Mouse (Mus musculus) thymus, postnatal 0 days (tissue): ENCODE measurements around the gene Gemin5. TPM values are rescaled to one million over a fixed set of nuclear protein-coding genes. Genes with fewer than 3 reads are reported as not detected.

ENCODE experiments used
- DNase-seq: peaks from one replicate; pipeline ENCODE4 v3.0.0-alpha.2; 2015; ENCODE audit warnings: low spot score
- polyA plus RNA-seq: library from polyadenylated mRNA; unstranded; fragments of >200 nt; fragmentation: Nextera tagmentation; extraction: Ambion mirVana; gene quantifications from 2 replicates; pipeline ENCODE4 v1.2.1, GENCODE M21; 2015

The Gemin5 gene
- polyA plus RNA-seq, 1 experiment from 2014 or later: 23.0 TPM

DNA sequence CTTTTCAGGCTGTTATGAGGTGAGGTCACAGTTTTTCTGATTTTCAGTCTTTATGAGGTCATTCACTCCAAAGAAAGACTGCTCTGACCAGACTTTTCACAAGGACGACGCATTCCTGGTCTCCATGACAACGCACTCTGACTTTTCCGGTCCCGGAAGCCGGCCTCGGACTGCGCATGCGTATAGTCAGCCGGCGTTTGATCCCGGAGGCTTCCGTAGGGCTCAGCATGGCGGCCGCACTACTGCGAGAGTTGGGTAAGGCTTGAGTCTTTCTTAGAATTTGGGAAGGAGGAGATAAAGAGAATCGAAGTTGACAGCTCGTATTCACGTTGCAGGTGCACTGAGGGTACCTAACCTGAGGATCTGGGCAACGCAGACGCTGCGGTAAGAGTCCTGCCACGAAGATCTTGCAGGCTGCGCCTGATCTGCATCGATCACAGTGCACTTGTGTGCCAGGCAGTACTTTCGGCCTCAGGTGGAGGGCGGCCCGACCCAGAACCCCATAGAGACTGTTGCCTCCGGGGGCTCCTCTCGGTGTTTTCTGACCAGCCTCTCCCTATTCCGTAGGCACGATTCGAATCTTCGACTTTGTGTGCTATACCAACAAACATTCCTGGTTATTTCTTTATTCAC, 3.2 kb upstream of the Gemin5 start, which contains the start of gene Mrpl22:
TSS of gene Mrpl22 (plus strand) at position 203 of the 633 bp plus-strand sequence.
- peak; percentile 96 for DNase-seq

DNA sequence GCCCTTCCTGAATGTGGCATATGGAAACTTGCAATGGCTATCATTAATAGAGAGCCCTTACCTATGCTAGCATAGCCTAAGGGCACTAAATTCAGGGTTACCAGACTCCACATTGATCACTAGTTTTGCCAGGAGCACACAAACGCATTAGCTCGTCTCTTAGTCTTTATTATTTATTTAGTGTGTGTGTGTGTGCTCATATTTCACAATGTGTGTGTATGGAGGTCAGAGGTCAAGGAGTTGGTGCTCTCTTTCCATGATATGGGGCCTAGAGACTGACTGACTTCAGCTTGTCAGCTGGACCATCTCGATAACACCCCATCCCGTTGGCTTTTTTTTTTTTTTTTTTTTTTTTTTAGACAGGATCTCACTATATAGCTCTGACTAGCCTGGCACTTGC, 1.3 kb upstream of the Gemin5 start:
- no peak for DNase-seq

DNA sequence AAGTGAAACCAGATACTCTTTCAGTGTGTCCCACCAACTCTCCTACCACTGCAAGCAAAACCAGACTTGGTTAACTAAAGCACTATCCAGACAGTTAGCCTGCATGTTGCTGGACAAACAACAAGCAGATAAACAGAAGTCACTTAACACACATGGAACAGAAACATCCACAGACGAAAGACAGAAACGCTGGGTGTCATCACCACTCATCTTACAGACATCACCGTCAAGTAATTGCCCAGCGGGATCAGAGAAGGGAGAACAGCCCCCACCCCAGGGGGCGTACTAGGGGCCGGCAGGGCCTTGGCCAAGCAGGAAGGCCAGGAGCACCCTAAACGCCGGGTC, 545 bp downstream of the Gemin5 start:
- DNase-seq: no peak

DNA sequence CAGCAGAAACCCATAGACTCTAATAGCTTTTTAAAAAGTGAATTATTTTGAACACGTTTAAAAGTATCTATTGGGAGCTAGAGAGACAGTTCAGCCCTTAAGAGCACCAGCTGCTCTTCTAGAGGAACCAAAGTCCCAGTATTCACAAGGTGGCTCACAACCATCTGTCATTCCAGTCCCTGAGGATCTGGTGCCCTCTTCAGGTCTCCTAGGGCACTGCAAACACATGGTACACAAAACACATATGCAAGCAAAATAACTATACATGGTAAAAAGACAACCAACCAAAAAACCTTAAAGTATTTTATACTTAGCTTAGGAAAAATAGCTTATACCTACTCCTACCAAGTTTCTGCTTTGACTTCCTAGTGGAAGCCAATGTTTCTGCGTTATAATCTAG, 3.3 kb downstream of the Gemin5 start:
- DNase-seq: peak; percentile 34

DNA sequence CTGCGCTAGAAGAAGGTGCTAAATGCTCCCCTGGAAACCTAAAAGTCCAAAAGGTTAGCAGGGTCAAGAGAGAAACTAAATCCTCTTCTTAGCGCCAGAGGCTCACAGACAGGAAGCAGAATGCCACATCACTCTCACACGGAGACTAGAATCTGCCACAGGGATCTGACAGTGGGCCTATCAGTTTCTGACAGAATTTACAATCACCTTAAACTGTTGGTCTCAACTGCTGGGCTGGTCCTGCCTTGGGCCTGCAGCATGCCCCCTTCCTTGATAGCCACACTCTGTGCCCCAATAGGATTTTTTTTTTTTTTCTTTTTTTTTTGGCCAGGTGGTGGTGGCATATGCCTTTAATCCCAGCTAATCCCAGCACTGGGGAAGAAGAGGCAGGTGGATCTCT, 11.5 kb downstream of the Gemin5 start:
- no peak for DNase-seq

DNA sequence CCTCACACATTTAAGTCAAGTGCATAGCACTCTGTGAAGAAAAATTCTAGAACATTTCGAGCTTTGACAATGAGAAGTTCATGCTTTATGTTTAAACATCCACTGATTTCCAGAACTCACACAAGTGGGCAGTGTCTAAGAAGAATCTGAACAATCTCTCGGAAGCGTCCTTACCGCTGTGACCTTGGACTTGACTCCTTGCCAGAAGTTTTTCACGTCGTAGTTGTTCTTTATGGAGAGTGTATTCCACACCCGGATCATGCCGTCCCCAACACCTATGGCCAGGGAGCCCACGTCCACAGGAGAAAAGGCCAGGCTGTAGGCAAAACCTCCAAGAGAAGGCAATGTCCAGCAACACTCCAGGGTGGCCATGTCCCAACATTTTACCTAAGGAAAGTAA, 12.9 kb downstream of the Gemin5 start:
- DNase-seq: no peak

DNA sequence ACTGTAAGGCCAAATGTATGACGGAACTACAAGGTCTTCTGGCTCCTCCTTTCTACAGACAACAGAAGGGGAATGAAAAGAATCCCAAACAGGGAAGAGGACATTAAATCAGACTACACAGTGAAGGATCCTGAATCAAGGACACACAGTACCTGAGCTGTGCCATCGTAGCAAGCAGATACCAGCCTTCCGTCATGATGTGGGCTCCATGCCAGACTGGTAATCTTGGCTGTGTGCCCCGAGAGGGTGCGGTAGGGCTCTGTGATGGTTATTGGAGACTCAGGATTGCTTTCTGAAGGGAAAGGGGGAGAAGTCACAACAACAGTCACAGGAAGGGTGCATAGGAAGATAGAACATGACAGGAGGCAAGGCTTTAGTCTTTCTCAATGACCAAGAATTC, 22.1 kb downstream of the Gemin5 start:
- no peak for DNase-seq

DNA sequence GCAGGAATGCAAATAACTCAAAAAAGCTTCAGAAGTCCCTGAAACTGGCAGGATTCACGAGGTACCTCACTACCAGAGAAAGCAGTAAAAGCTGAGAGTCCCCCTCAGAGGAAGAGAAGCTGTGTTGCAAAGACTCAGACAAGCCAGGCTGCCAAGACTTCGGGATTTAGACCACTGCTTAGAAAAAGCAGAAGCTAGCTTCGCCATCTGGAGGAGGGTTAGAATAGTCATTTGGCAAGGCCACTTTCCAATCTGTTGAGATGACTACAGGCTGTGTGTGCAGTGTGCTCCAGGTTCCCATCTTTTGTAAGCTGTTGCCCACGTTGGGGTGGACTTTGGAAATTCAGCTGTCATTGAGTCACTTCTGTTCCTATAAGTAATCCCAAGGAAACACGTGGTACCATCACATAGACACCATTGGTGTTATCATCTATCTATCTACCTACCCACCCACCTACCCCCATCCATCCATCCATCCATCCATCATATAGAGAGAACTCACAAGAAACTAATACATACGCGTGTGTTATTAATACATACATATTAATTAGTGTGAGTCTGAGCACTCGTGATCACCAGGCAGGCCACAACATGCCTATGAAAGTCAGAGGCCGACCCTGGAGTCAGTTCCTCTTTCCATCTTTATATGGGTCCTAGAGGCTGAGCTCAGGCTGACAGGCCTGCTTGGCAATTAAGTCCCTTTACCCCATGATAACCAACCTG, 24.5 kb downstream of the Gemin5 start:
- no peak for DNase-seq

DNA sequence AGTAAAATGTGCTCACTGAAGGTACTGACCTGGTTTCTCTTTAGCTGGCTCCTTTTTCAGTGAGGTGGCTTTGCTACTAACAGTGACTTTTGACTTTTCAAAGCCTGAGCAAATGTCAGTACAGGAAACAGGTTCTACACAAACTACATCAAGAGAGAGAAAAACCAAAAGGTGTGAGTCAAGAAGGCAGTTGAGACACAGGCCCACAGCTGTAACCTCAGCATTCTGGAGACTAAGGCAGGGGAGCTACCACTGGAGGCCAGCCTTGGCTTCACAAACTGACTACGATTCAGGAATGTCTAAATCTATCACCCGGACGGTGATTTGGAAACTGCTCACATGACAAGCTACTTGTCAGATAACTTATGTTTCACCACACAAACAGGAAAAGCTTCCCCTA, 28.9 kb downstream of the Gemin5 start:
- DNase-seq: peak; percentile 77

DNA sequence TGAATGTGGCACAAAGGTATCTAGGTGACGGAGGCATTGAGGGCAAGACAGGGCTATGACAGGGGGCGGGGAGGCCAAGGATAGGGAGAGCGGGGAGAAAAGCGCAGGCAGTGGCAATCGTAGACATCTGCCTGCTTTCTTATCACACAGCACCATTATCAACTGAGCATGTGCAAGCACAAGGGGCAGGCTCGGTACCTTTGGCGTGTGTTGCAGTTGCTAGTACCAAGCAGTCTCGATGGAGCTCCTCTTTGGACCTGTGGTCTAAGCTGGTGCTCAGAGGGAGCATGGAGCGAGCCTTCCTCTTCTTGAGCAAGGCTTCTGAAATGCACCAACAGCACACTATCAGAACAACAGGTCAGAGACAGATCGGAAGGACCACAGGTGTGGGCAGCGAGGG, 29.5 kb downstream of the Gemin5 start:
- DNase-seq: peak; percentile 42

DNA sequence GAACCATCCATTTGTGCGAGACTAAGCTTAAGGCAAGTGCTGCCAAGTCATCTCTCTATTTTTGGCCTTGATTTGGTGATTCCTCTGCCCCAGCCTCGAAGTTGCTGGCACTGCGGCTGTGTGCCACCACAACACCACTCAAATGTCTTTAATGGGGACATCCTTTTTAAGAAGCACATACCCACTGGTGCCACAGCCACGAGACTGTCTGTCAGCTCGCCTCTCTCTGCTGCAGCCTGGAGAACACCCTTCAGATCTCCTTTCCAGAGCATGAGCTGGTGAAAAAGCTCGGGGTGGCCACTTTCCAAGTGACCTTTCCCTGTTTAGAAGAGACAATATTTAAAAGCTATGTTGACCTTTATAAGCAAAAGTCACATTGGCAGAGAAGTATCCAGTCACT, 31.7 kb downstream of the Gemin5 start:
- no peak for DNase-seq

DNA sequence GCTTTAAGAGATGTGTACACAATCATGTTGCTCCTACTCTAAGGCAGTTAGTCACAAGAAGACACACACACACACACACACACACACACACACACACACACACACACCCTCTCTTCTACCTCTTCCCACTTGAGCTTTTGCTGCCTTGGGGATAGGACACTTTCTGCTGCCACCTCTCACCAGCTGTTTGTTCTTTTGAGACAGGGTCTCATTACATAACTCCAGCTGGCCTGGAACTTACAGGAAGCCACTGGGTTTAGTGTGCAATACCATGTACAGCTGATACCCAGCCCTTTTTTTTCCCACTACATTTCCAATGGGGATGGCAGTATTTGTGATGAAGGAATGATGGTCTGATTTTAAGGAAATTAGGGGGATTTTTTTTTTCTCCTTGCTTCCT, 33.0 kb downstream of the Gemin5 start:
- DNase-seq: peak; percentile 21

DNA sequence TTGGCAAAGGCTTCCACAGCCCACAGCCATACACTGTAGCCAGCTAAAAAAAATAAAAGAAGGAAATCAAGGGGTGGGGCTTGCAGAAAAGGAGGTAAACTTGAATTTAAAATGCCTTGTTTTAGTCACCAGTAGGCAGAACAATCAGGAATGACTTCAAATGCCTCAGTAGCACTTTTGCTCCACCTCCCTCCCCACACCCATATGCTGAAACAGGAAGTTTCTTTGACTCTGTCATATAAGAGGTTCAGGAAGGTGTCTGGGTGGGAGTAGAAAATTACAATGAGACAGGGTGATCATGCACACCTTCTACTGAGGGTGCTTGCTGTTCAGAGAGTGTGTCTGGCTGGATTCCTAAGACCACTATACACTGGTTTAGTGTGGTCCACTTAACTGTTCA, 33.5 kb downstream of the Gemin5 start:
- DNase-seq: peak; percentile 51

DNA sequence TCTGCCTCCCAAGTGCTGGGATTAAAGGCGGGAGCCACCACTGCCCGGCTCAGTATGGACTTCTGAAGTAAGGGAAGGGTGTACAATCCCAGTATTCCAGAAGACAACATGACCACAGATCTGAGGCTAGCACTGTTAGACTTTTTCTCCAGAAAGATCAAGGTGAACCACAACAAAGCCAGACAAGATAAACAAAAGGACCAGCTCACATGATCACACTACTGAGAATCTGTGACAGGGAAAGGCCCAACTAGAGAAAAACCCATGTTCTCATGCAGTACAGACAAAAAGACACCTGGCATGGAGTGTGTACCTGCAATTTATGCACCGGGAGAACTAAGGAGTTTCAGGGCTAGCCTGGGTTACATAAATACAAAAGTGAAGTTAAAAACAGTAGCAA, 36.3 kb downstream of the Gemin5 start:
- DNase-seq: peak; percentile 29

DNA sequence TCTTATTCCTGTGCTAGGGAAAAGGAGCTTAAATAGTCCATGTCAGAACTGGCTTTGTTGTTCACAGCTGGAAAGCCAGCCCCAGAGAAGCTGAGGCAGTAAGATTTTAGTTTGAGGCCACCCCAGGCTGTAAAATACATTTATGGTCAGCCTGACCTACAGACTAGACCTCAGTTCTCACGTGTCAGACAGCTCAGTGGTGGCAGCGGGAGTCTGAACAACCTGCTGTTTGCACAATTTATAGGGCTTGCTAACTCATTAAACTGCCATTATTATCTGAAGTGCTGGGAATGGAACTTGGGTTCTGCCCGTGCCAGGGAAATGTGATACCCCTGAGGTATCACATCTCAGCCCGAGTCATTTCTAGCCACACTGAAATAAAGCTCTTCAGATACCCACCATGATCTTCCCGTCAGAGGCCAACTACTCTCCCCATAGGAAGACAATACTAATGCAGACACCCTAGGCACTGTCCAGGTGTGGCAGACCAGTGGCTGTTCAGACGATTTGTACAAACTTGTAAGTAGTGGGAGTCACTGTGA, 39.0 kb downstream of the Gemin5 start:
- DNase-seq: no peak

DNA sequence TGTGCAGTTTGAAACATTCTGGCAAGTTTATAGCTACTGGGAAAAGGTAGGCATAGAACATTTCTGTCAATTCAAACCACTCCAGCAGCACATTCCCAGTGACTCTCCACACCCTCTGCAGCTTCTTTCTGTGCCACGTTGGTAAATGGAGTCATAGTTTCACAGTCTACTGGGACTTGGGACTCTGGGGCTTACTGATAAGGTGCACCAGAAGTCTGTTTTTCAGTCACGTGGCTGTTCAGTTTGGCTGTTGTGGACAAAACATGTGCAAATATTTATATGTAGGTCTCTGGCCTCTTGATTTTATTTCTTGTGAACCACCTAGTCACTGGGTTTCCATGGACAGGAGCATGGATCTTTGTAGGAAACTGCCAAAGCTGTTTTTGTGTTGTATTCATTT, 40.8 kb downstream of the Gemin5 start:
- DNase-seq: no peak

DNA sequence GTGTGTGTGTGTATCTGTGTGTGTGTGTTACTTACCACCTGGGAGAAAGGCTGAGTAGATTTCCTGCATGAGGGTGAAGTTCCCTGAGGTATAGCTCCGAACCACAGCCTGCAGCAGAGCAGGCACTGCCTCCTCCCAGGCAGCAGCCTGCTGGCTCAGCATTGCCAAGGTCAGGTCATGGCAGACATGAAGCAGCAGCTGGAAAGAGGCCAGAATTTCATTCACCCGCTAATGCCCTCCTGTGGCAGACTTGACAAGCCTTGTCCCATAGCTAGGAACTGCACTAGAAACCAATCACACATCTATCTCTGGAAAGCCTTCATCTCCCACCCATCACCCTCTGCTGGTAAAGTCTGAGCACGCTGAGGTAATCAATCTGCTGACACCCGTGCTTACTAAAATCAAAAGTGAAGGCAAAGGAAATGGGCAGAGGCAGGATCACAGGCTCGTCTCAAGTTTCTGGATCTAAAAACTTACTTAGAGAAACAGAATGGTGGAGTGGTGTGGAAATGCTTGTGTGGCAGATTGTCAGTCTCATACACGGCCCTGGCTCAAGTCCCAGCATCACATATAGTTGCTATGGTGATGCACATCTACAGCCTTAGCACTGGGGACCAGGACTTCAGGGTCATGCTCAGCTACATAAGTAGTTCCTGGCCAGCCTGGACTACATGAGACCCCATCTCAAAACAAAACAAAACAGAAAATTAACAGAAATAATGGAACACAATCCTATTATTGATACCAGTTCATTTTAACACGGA, 41.8 kb downstream of the Gemin5 start:
- no peak for DNase-seq

DNA sequence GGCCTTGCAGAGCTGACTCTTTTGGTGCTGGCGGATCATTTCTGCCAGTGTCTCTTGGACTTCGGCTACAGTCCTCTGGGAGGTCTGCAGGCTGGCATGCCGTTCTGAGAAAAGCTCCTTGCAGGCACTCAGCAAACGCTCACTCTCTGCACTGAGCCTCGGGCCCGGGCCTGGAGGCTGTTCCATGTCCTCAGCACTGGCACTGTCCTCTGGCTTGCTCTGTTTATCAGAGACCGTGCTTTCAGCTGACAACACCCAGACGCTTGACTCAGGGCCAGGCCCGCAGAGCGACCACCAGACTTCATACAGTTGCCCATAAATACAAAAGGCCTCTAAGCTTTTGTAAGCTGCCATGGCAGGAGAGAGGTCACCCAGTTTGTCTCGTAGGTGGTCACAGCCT, 43.3 kb downstream of the Gemin5 start:
- DNase-seq: no peak

DNA sequence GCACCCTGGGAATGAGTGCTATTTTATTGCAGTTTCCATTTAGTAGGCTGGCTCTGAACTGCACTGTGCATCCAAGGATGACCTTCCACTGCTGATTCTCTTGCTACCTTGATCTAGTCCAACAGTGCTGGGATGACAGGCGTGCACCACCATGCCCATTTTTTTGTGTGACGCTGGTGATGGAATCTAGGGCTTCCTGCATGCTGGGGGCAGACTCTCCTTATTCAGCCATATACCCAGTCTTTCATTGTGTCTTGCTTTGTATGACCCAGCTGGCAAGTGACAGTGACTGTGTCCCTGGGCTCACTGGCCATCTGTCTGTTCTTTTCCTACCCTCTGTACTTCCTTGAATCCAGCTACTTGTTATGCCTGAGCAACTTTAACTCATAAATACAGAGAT, 44.6 kb downstream of the Gemin5 start:
- DNase-seq: no peak

DNA sequence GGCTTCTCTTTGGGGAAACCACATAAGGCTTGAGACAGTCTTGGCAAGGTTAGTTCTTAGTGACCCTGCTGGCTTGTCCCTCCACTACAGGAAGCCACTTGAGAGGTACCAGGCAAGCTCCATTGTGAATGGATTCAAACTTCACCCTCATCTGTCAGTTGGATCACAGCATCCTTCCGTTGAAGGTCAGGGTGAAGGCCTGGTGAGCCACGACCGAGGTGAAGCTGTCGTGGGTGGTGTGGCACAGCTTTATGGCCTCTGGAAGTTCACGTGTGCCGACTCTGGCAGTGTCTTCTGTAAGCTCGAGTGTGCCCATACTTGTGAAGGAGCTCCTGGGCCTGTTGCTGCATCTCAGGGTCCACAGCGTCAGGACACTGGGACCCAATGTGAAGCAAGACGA, 47.0 kb downstream of the Gemin5 start:
- no peak for DNase-seq

DNA sequence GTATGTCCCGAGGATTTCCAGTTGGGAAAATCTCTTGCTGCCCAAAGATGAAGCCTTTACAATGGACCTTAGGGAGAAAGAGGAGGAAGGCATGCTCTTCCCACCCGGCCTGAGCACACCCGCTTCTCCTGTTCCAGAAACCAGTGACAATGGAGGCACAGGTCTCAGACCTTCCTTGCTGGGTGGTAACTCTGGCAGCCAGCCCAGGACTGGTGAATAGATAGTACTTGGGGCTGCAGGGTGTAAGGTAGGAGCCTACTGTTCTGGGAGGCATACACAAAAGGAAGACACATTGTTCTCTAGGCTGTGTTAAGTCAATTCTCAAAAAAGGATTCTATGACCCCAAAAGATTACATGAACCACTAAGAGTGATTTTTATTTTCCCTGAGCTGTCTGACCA, 47.7 kb downstream of the Gemin5 start:
- no peak for DNase-seq

DNA sequence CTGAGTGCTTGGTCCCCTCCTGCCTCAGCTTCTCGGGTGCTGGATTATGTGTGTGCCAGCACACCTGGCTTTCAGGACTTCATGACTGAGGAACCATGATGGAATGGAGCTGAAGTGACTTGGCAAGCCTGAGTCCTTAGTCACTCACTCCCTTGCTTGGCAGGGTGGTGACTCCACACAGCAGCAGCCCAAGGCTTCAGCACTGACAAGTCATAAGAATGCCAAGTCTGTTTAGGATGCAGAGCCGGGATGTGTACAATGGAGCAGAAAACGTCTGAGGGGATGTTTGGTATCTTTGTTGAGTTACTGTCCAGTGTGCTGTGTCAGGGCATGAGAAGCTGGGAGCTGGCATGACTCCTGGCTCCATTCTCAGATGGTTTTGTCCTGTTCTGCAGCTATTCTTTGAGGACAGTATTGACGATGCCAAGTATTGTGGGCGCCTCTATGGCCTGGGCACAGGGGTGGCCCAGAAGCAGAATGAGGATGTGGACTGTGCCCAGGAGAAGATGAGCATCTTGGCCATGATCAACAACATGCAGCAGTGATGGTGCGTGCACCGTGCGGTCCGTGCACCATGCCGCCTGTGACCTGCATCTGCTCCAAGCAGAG, 51.2 kb downstream of the Gemin5 start:
- DNase-seq: no peak
